Mouse (Mus musculus) hindbrain, embryonic 14.5 days (tissue): ENCODE results near the gene Acmsd. TPM values are rescaled to one million over a fixed set of nuclear protein-coding genes. Genes with fewer than 3 reads are reported as not detected.

Experiments used
- polyA plus RNA-seq: library from polyadenylated mRNA; unstranded; fragments of >200 nt; fragmentation: Nextera tagmentation; extraction: Ambion mirVana; gene quantifications from 2 replicates; pipeline ENCODE4 v1.2.1, GENCODE M21; 2014

Acmsd gene
- polyA plus RNA-seq, 1 experiment from 2014 or later: 0.17 TPM

Other genes with a start within 250 kb of the Acmsd start
- 55.6 and 61.5 TPM in 2 replicates for gene Tmem163, start 49.9 kb upstream of the Acmsd start, polyA plus RNA-seq
- gene Ccnt2, start 44.8 kb downstream of the Acmsd start, polyA plus RNA-seq: 72.4 and 83.4 TPM in 2 replicates
- 0.83 and 1.1 TPM in 2 replicates for gene Map3k19, start 125.6 kb downstream of the Acmsd start, polyA plus RNA-seq
- 20.9 and 26.0 TPM in 2 replicates for gene Rab3gap1, start 139.4 kb downstream of the Acmsd start, polyA plus RNA-seq